15 mouse cellular contexts compared by ENCODE assay signal in the genomic region with DNA sequence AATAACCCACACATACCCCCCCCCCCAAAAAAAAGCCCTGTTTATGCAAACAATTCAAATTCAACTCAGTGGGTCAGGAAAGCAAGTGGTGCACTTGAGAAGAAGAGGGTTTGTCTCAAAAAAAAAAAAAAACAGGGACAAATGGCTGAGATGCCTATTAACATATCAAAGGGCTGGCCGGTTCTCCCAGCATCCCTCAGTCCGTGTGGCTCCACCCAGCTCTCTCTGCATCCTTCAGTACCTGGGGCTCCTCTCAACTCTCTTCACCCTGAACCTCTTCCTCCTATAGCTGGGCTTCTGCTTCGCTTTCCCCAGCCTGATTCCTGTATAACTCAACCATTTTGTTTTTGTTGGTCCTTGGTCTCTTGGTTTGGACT. TPM values are rescaled to one million over a fixed set of nuclear protein-coding genes. Genes with fewer than 3 reads are reported as not detected.
A peak's percentile ranks its signal among the peaks of the same experiment; 100 is the strongest.
DNase-seq lines count a peak whose midpoint lies in the region; ATAC-seq and TF ChIP-seq lines count a peak whose summit lies in the region.
"Had no signal": no experiment of that assay in that cellular context is flagged by ENCODE, and none has a peak within 500 bp of the region (broad histone marks: within the 10 kb centered on the region; RNA-seq: fewer than 3 reads in every experiment).

No protein-coding gene starts in this region.

- H3K9ac ChIP-seq in ES-Bruce4 (ENCODE audit: low read depth, poor library complexity, severe bottlenecking), result no peak overlapping the region
- H3K9ac ChIP-seq in midbrain, embryonic 14.5 days (replicated peaks; ENCODE audit: low read length), result no peak overlapping the region
- H3K9ac ChIP-seq: liver, embryonic 14.5 days had no signal

- H3K4me3 ChIP-seq in ES-Bruce4 (ENCODE audit: low read depth, low read length), result no peak overlapping the region
- peak overlapping the region; percentile 43 for H3K4me3 ChIP-seq in hindbrain, embryonic 10.5 days
- H3K4me3 ChIP-seq in midbrain, embryonic 14.5 days (replicated peaks; ENCODE audit: low read depth, low read length), result no peak overlapping the region; the same call in 1 of the 2 replicates
- H3K4me3 ChIP-seq: megakaryocyte, embryonic 14.5 days had no signal

- H3K27me3 ChIP-seq in ES-Bruce4 (ENCODE audit: control insufficient read depth, insufficient read depth, low read length, poor library complexity, severe bottlenecking), result 0 out of 2 replicates have a peak, but pooled peaks cover 2% of the 10 kb centered on the region
- H3K27me3 ChIP-seq in hindbrain, embryonic 10.5 days (ENCODE audit: insufficient read depth, poor library complexity, severe bottlenecking), result no peaks in the 10 kb centered on the region
- no peaks in the 10 kb centered on the region for H3K27me3 ChIP-seq in midbrain, embryonic 14.5 days (ENCODE audit: control insufficient read depth, insufficient read depth, low read length)

- no peaks in the 10 kb centered on the region for H3K36me3 ChIP-seq in ES-Bruce4 (ENCODE audit: control insufficient read depth, insufficient read depth, low read length, poor library complexity, severe bottlenecking)
- no peaks in the 10 kb centered on the region for H3K36me3 ChIP-seq in hindbrain, embryonic 10.5 days
- no peaks in the 10 kb centered on the region for H3K36me3 ChIP-seq in midbrain, embryonic 14.5 days (ENCODE audit: control insufficient read depth, insufficient read depth, low read length)

- peak overlapping the region; percentile 51 for H3K27ac ChIP-seq in ES-Bruce4 (ENCODE audit: insufficient read depth, low read length)
- H3K27ac ChIP-seq in hindbrain, embryonic 10.5 days, result peak overlapping the region; percentile 86
- H3K27ac ChIP-seq in midbrain, embryonic 14.5 days (replicated peaks; ENCODE audit: low read depth, low read length), result 0 out of 2 replicates have a peak overlapping the region, but pooled peaks have one; percentile 14
- H3K27ac ChIP-seq: liver, embryonic 14.5 days had no signal

- peak overlapping the region; percentile 34 for H3K4me2 ChIP-seq in midbrain, embryonic 14.5 days (ENCODE audit: low read length)

- 4% methylated on average over 3 of the region's 3 CpGs for WGBS in hindbrain, embryonic 10.5 days
- 10% methylated on average over 3 of the region's 3 CpGs for WGBS in midbrain, embryonic 14.5 days

- no peak for TF ChIP-seq POLR2A in ES-Bruce4 (IDR thresholded peaks at IDR 0.05; ENCODE audit: insufficient read depth, low read length)

- peaks cover 1% of the 10 kb centered on the region for H3K4me1 ChIP-seq in ES-Bruce4 (ENCODE audit: control insufficient read depth, insufficient read depth, low read length)
- H3K4me1 ChIP-seq in hindbrain, embryonic 10.5 days (replicated peaks), result peaks cover 26% of the 10 kb centered on the region
- no peaks in the 10 kb centered on the region for H3K4me1 ChIP-seq in midbrain, embryonic 14.5 days (ENCODE audit: control insufficient read depth, insufficient read depth, low read length)
- H3K4me1 ChIP-seq: megakaryocyte, embryonic 14.5 days had no signal

- peak; percentile 60; the same call in 1 of the 2 replicates for TF ChIP-seq EP300 in ES-Bruce4 (IDR thresholded peaks at IDR 0.05; ENCODE audit: insufficient read depth, low read depth, low read length)

- ATAC-seq in midbrain, embryonic 14.5 days (ENCODE audit: low FRiP score, low TSS enrichment), result peak; percentile 85

- DNase-seq in embryo, embryonic 11 days, result peak; percentile 74
- DNase-seq in hindbrain, embryonic 10.5 days (ENCODE audit: low spot score), result peak; percentile 65
- peak; percentile 70 for DNase-seq in midbrain, embryonic 14.5 days
- no peak for DNase-seq in spleen, postnatal 10 days (ENCODE audit: low spot score in 2 of 2)
- no peak for DNase-seq in c-Kit-positive CD71-positive TER-119-positive erythroid progenitor cells, embryonic 14.5 days (ENCODE audit: low spot score)
- no peak for DNase-seq in spleen, postnatal 36 days (ENCODE audit: low spot score in 2 of 2)
- DNase-seq in cerebellum, postnatal 25 days, result no peak
- DNase-seq: adrenal gland, postnatal 36 days; cerebellum, postnatal 14 days; gastrocnemius, postnatal 25 days; heart, postnatal 36 days; right cerebral cortex, postnatal 4 days had no signal

- H3K9me3 ChIP-seq in ES-Bruce4 (replicated peaks; ENCODE audit: control insufficient read depth, insufficient read depth, low read length, poor library complexity, severe bottlenecking), result peaks cover 16% of the 10 kb centered on the region
- H3K9me3 ChIP-seq in hindbrain, embryonic 10.5 days, result peaks cover 15% of the 10 kb centered on the region
- no peaks in the 10 kb centered on the region for H3K9me3 ChIP-seq in midbrain, embryonic 14.5 days (ENCODE audit: control insufficient read depth, low read length)

- TF ChIP-seq CTCF in ES-Bruce4 (IDR thresholded peaks at IDR 0.05; ENCODE audit: low read depth, low read length), result no peak

RNA-seq across cellular contexts. Expression of gene 2510009E07Rik, which starts 7.8 kb away (rescaled TPM):
- polyA plus RNA-seq in ES-Bruce4 (2011; ENCODE audit: insufficient read depth, insufficient read length, low read depth, missing spikeins), result 0.39 and 1.1 TPM in 2 replicates
- 32.9 and 34.0 TPM in 2 replicates for polyA plus RNA-seq in hindbrain, embryonic 10.5 days (2016; fragmentation: Nextera tagmentation; extraction: Ambion mirVana)
- polyA plus RNA-seq in midbrain, embryonic 14.5 days (2014; fragmentation: Nextera tagmentation; extraction: Ambion mirVana), result 49.8 and 73.9 TPM in 2 replicates

Comparison
In these comparisons a context has a peak if more than half of its experiments do, and no peak if none do; other contexts are left out.
1. H3K27ac ChIP-seq: peak in every context shown above with its lines; median percentile 86 in hindbrain, embryonic 10.5 days; 51 in ES-Bruce4; 14 in midbrain, embryonic 14.5 days.
2. DNase-seq: peak in embryo, embryonic 11 days (single experiment), hindbrain, embryonic 10.5 days (single experiment) and midbrain, embryonic 14.5 days (single experiment); none in spleen, postnatal 10 days (0 of 2), c-Kit-positive CD71-positive TER-119-positive erythroid progenitor cells, embryonic 14.5 days (single experiment), spleen, postnatal 36 days (0 of 2) and cerebellum, postnatal 25 days (0 of 2).
3. RNA of gene 2510009E07Rik, which starts 7.8 kb away (polyA plus RNA-seq): 49.8 to 73.9 TPM in midbrain, embryonic 14.5 days and 32.9 to 34.0 TPM in hindbrain, embryonic 10.5 days; 0.39 to 1.1 TPM in ES-Bruce4; every median in the first group is over 10 times any median in the second.